Mouse (Mus musculus) monocyte, adult 5-6 weeks (primary cell): ENCODE results near the gene BC055324. TPM values are rescaled to one million over a fixed set of nuclear protein-coding genes. Genes with fewer than 3 reads are reported as not detected.

Experiments
- ATAC-seq: fragments of 153-309, 156-312 bp; replicated peaks from 2 replicates; pipeline ENCODE4 v1.8.0; 2017; ENCODE audit warnings: mild to moderate bottlenecking; ENCODE audit not compliant: low TSS enrichment, insufficient number of reproducible peaks, severe bottlenecking, poor library complexity, low FRiP score
- total RNA-seq: library from RNA; stranded (forward); fragments of 200-1000, 200-491, 200-594 nt; gene quantifications from 3 replicates; pipeline ENCODE4 v1.2.3, GENCODE M21; 2017

BC055324 gene
- total RNA-seq, 1 experiment from 2014 or later, result 1.8 TPM

DNA sequence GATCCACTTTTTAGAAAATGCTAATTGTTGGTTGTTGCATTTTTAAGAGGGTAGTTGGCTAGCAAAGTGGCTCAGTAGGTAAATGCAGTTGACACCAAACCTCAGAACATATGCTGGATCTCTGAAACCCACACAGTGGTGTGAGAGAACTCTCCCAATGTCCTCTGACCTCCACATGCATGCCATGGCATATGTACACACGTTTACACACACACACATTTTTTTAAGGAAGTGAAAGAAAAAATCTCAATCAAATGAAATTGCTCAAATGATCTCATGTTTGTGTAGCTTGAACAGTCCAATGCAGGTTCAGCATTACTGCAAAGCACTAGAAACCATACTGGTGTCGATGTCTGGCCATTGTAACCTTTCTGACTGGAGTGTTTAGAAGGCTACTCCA, 95.0 kb downstream of the BC055324 start:
- ATAC-seq, result no peak

DNA sequence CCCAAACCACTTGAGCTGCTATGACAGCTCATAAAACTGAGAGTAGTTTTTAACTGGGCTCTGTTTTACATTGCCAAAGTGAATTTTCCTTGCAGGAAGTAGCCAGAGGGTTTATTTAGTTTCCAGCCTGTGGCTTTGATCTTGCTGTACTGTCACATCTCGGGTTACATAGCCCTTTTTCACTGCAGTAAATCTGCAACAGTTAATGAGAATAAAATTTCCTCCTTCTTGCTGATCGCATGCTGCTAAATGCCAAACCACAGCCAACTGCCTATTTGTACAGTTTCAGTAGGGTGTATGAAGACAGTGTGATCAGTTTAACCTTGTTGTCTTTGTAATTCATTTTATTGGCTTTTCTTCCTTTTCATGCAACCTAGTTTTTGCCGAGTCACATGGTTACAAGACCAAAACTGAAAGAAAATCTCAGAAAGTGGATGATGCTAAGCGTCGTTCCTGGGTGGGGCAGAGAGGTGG, 96.3 kb downstream of the BC055324 start:
- ATAC-seq, result no peak

Other genes with a start within 250 kb of the BC055324 start
- 3.5 to 4.6 TPM (median 4.2 TPM) in 3 replicates for gene Kifap3, start 215.2 kb downstream of the BC055324 start, total RNA-seq
- 28.1 to 42.9 TPM (median 36.1 TPM) in 3 replicates for gene Scyl3, start 65.7 kb downstream of the BC055324 start, total RNA-seq
- 8.2 to 12.2 TPM (median 11.6 TPM) in 3 replicates for gene Mettl18, start 93 bp upstream of the BC055324 start, total RNA-seq
- 0.57 to 0.85 TPM in 2 of 3 replicates, not detected in the other for gene Sele, start 53.4 kb upstream of the BC055324 start, total RNA-seq
- 238 to 507 TPM (median 268 TPM) in 3 replicates for gene Sell, start 67.2 kb upstream of the BC055324 start, total RNA-seq
- 1.6 to 3.5 TPM (median 1.7 TPM) in 3 replicates for gene Selp, start 120.5 kb upstream of the BC055324 start, total RNA-seq
- gene F5, start 157.0 kb upstream of the BC055324 start, total RNA-seq, result 18.5 to 33.3 TPM (median 29.6 TPM) in 3 replicates